Mouse (Mus musculus): ENCODE results near the gene Cabp4.

The Cabp4 gene

DNA sequence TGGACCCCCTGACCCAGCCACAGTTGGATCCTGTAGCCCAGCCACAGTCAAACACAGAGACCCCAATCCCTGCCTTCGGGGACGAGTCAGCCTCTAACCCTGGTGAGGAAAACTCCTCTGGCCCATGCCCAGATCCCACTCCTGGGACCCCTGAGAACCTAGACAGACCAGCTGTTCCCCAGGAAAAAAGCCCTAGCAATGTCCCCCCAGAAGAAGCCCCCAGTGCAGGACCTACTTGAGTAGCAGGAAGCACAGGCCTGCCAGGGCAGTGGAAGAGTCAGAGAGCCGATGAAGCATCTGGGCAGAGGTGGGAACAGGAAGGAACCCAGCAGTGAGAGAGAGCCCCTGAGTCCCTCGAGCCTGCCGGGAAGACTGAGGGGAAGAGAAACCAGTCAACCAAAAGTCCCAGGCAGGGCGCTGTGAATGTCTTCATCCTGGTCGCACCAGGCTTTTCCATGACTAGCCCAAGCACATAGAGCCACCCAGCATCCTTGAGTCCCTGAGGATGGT, at the start of gene Cabp4:
Gene Cabp4 (minus strand): TSS at position 275 of the 510 bp plus-strand sequence.
- in situ Hi-C loops (cut with MseI, MboI), result no loop called here

DNA sequence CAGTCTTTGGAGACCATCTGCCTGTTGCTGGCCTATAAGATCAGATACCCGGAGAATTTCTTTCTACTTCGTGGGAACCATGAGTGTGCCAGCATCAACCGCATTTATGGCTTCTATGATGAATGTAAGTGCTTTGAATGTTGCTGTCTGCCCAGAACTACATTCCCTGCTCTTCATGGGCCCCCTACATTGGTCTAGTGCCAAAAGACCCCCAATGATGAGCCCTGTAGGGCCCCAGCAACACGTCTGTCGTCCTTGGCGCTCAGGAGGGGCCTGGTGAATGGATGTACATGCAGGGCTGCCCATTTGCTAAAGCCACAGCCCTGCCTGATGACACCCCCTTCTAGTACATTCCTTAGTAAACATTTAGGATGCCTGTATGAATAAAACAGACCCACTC, 49.3 kb upstream of the Cabp4 start:
- in situ Hi-C loops (cut with MseI, MboI), result no loop called here

- in situ Hi-C loops (cut with MseI, MboI), result no loop called here
Observed at GRCm38 (mm10) chr19:4192251-4192985, 48.6 kb upstream of the Cabp4 start.

DNA sequence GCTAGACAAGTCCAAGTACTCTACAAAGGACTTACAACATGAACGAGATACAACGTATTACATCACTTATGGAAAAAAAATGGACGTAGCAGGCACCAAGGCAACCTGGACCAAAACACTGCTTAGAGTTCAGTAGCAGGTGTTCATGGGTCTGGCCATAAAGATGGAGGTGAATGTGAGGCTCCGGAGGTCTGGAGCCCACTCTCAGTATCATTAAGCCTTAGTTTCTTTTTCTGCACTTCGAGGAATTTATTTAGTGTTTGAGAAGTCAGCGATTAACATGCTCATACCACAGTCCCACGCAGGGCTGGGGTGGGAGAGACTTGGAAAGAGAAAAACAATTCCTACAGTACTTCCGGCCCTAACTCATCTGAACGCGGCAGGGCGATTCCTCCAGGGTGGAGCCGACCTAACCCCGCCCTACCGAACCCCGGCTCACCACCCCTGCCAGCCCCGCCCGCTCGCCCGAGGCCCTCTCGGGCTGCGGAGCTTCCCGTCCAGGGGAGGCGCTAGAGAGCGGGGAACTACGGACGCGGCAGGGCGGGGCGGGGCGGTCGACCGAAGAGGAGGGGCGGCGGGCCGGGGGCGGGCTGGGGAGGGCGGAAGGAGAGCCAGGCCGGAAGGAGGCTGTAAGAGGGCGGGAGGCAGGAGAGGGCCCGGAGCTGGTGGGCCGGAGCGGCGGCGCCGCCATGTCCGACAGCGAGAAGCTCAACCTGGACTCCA, 47.9 kb upstream of the Cabp4 start, which contains the start of gene Ppp1ca:
Gene Ppp1ca (plus strand): TSS at position 538 of the 723 bp plus-strand sequence.
- in situ Hi-C loops (cut with MseI, MboI), result no loop called here

- in situ Hi-C loops (cut with MseI, MboI), result no loop called here
Observed at GRCm38 (mm10) chr19:4190831-4191334, 47.0 kb upstream of the Cabp4 start, which contains the start of gene Tbc1d10c. Gene Tbc1d10c, minus strand, starts transcription at chr19:4191284.

DNA sequence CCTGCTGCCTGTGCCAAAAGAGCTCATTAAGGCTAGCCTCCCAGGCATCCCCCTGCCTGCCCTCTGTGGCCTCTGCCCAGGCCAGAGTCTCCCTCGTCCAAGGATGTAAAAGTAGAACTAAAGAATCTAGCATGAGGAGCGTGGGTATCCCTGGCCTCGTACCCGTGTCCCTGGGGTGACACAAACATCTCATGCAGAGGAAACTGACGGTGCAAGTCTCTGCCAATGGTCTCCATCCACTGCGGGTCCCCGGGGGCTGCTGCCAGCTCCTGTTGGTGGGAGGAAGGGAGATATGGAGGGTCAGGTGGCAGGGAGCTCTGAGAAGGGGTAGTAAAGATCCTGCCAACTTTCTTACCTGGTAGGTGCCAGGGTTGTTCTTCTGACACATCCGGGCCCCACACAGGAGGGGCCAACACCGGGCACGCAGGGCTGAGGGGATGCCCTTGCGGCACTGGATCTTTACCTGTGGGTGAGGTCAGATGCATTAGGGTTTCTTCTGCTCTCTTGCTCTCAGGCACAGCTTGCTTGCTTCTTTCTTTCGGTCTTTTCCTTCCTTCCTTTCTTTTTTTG, 45.3 kb upstream of the Cabp4 start:
- in situ Hi-C loops (cut with MseI, MboI), result no loop called here

DNA sequence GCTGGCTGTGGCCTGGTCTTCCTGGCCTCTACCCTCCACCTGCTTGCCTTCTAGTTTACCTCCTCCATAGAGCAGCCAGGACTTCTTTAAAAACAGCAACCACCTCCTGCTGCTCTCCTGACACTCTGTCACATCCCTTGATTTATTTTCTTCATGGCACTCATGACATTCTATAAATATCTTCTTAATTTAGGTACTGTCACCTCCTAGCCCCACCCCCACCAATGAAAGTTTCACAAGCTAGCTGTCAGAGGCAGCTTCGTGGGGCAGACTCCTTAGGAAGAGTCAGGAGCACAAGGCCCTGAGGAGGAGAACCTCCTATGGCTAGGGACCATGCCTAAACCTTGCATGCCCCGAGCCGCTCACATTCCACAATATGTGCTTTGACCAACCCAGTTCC, 43.5 kb upstream of the Cabp4 start:
- in situ Hi-C loops (cut with MseI, MboI), result no loop called here

- in situ Hi-C loops (cut with MseI, MboI), result no loop called here
Observed at GRCm38 (mm10) chr19:4184976-4185975, 41.4 kb upstream of the Cabp4 start.

GRCm38 (mm10) chr19:4183689-4184088, 39.9 kb upstream of the Cabp4 start:
- in situ Hi-C loops (cut with MseI, MboI), result no loop called here

- in situ Hi-C loops (cut with MseI, MboI), result no loop called here
Observed at GRCm38 (mm10) chr19:4181892-4182291, 38.1 kb upstream of the Cabp4 start.

DNA sequence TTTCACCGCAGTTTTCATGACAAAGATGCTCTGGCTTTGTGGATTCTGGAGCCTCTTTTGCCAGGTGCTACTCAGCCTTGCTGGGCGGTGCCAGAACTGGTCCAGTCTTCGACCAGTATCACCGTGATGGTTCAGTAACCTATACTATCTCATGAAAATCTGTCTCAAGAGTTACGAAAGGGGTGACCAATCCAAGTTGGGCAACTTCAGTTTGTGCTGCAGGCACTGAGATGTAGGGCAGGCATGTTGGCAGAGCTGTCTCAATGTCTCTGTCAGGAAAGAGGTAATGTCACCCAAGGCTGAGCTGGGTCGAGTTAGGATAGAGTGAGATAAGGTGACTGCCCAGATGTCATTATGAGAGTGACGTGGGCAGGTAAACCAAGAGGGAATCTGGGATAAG, 36.6 kb upstream of the Cabp4 start:
- in situ Hi-C loops (cut with MseI, MboI), result no loop called here

DNA sequence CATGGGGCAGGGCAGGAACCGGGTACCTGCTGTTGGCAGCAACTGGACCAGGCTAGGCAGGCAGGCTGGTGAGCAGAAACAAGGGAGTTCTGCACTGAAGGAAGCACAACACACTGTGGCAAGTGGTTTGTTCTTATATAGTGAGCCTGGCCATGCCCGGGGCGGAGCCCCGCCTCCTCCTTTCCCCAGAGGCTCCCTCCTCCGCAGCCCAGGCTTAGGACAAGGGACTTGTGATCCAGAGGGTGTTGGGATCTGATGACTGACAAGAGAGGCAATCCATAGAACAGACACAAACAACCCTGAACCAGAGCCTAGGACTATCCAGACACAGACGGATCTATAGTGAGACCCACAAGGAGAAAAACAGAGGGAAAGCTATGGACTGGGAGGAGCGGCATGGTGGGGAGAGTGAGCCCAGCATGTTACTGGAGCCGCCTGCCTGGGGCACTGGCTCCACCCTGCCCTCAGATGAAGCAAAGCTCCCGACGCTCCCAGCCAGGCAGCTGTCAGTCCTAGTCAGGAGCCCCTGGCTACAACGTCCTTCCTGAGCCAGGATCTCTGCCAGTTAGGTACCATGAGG, 31.6 kb upstream of the Cabp4 start, which contains the start of gene Carns1:
Gene Carns1 (minus strand): TSS at position 112 of the 580 bp plus-strand sequence.
- in situ Hi-C loops (cut with MseI, MboI), result no loop called here

DNA sequence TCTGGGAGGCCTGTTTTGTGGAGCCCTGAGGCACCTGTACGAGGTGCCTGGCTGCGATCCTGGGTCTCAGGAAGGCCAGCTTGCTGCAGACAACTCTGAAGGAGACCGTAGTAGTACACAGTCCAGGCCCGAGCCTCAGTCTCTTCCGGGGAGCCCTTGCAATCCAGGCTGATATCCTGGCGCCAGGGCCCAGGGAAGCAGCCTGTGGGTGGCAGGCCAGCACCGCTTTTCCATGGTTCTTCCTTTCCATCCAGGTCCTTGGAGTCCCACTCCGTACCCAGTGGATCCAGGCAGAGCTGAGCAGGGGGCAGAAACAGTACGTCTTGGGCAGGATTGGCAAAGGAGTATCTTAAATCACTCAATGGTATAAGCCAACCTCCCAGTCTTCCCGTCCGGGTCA, 29.1 kb upstream of the Cabp4 start:
- in situ Hi-C loops (cut with MseI, MboI), result no loop called here

DNA sequence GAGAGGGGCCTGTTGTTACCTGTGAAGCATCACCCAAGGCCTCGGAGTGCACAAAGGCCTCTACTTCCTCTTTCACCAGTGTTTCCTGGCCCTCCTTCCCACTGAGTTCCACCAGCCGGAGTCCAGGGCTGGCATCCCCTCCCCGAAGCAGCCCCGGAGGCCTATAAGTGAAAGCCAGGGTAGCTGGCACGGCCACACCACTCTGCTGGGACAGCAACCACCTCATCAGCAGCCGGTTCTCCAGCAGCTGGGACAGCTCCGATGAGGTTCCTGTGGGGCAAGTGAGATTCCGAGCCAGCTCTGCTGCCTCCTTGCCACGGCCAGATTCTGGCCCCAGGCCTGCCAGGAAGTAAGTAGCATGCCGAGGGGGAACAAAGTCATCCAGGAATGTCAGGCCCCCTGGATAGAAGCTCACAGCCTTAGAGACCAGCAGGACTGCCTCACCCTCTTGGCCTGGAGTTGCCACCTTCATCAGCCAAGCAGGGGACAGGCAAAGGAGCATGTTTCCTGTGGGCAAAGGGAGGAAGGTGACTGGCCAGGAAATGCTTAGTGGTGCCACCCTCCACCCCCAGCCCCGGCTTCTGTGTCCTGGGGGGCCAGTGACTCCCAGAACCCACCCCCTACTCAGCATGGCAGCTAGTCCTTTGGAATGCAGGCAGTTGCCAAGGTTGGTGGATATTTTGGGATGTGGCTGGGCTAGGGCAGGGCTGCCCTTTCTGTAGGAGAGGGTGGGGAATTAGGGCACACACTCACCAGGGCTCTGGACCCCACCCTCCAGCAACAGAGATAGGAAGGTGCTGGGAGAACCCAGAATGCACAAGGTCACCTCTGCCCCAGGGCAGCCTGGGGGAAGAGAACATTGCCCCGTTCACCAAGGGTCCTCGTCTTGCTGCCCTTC, 27.8 kb upstream of the Cabp4 start:
- in situ Hi-C loops (cut with MseI, MboI), result no loop called here

DNA sequence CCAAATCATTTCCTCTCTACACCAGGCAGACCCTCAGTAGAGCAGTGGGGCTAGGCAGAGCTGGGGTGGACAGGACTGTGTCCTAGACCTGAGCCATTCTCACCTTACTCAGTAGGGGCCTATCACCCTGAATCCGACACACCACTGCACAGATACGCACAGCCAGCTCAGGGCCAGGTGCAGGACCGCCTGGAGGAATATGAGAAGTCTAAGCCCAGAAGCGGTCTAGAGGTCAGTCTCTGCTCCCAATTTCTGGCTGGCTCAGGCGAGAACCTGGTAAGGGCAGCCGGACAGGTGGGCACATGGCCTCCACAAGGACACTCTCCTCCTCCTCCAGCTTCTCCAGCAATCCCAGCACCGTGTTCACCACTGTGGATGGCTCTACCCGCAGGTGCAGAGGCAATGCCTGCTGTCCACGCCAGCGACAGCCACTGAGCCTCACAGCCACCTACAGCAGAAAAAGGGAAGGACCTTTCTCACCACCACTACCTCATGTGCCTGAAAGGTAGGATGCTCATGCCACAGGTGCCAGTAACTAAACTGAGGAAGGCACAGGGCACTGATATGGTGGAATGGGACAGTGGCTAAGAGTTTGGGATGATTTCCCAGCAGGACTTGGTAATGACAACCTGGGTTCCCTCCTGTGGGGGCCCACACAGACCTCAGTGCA, 27.0 kb upstream of the Cabp4 start:
- in situ Hi-C loops (cut with MseI, MboI), result no loop called here

DNA sequence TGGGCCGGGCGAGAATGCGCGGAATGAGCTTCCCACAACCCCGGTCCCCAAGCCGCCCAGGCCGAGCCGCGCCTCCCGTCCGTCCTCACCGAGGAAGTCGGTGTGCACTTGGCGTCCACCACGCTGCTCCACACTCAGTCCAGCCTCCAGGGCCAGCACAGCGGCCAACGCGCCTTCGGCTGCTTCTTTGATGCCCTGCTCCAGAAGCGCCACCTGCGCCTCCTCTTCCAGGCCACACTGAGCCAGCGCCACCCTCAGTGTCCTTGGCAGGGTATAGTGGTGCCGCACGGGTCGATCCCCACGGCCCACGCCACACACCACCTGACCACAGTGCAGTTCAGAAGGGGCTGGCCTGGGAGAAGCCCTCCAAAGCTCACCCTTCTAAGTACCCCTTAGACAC, 26.0 kb upstream of the Cabp4 start:
- in situ Hi-C loops (cut with MseI, MboI), result no loop called here

GRCm38 (mm10) chr19:4169378-4169784, 25.5 kb upstream of the Cabp4 start:
- in situ Hi-C loops (cut with MseI, MboI), result no loop called here

GRCm38 (mm10) chr19:4166678-4167476, 23.0 kb upstream of the Cabp4 start:
- in situ Hi-C loops (cut with MseI, MboI), result no loop called here

All from mouse trophoblast stem cell (cell line).